Mouse (Mus musculus): ENCODE measurements around the gene Olfr1141. TPM values are rescaled to one million over a fixed set of nuclear protein-coding genes. Genes with fewer than 3 reads are reported as not detected.

Gene Olfr1141
- polyA plus RNA-seq (2012; rRNA removed) = not detected in 2 replicates

DNA sequence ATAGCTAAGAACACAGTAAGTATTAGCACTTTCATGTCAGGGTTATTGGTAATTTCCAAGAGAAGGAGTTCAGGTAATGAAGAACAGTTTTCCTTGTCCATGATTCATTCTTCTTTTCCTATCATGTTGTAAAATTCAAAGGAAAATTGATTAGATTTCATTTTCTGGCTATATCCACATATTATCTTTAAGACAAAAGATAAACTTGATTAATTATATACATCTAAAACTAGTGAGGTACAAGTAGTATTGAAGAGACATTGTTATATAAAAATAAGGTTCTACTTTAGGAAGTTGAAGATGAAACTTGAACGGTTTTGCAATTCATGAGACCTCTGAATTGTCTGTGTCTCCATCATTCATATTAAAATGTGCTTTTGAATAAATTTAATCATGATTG lies at the start of gene Olfr1141:
TSS of gene Olfr1141 (minus strand) at position 101 of the 400 bp plus-strand sequence.
- no peaks in the 10 kb centered on the region for H3K4me1 ChIP-seq (replicated peaks; ENCODE audit: control insufficient read depth, insufficient read depth, low read length)
- no peak within 1 kb of the TSS for H3K27ac ChIP-seq (ENCODE audit: control insufficient read depth, insufficient read depth, low read length)
- no peaks in the 10 kb centered on the region for H3K36me3 ChIP-seq (ENCODE audit: control insufficient read depth, insufficient read depth, low read length)
- no peak for TF ChIP-seq POLR2A (IDR thresholded peaks at IDR 0.05; ENCODE audit: control insufficient read depth, extremely low read depth, insufficient read depth, low read length, poor library complexity)
- TF ChIP-seq CTCF (IDR thresholded peaks at IDR 0.05; ENCODE audit: borderline replicate concordance, control insufficient read depth, extremely low read depth, insufficient read depth, low read length, poor library complexity) = no peak
- WGBS = 82% methylated on average over 1 of the region's 1 CpGs
- no peaks in the 10 kb centered on the region for H3K27me3 ChIP-seq (ENCODE audit: control insufficient read depth, insufficient read depth, low read length)
- DNase-seq = no peak
- H3K4me3 ChIP-seq (ENCODE audit: control insufficient read depth, insufficient read depth, low read length) = no peak within 1 kb of the TSS

GRCm38 (mm10) chr2:87800292-87800691 lies 46.5 kb upstream of the Olfr1141 start, which contains the start of gene Olfr1143:
Gene Olfr1143 (plus strand): TSS chr2:87800592.
- Histone ChIP-seq H3K27ac (ENCODE audit: control insufficient read depth, insufficient read depth, low read length) (no peak within 1 kb of the TSS), H3K4me3 (ENCODE audit: control insufficient read depth, insufficient read depth, low read length) (no peak within 1 kb of the TSS), H3K4me1 (replicated peaks; ENCODE audit: control insufficient read depth, insufficient read depth, low read length) (no peaks in the 10 kb centered on the region), H3K27me3 (ENCODE audit: control insufficient read depth, insufficient read depth, low read length) (no peaks in the 10 kb centered on the region), H3K36me3 (ENCODE audit: control insufficient read depth, insufficient read depth, low read length) (no peaks in the 10 kb centered on the region)
- no peak for TF ChIP-seq CTCF (IDR thresholded peaks at IDR 0.05; ENCODE audit: borderline replicate concordance, control insufficient read depth, extremely low read depth, insufficient read depth, low read length, poor library complexity)
- TF ChIP-seq POLR2A (IDR thresholded peaks at IDR 0.05; ENCODE audit: control insufficient read depth, extremely low read depth, insufficient read depth, low read length, poor library complexity) = no peak
- DNase-seq = no peak

DNA sequence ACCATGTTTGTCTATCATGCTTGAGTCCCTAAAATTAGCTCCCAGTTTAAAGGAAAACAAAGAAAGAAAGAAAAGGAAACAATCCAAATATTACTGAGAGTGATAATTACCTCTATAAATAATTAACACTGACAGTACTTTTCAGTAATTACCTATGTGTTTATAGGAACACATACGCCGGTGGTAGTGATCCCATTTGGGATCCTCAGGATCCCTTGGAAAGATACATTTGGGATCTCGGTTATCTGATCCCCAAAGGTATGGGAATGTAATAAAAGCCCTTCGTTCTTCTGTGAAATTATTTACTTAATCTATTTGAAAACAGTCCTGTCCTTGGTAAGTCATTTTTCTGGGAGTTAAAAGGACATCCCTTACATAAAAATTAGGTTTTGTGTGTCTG lies 25.4 kb upstream of the Olfr1141 start, which contains the start of gene Olfr152:
TSS of gene Olfr152 (plus strand) at position 301 of the 400 bp plus-strand sequence.
- DNase-seq = no peak
- Histone ChIP-seq H3K36me3 (ENCODE audit: control insufficient read depth, insufficient read depth, low read length) (no peaks in the 10 kb centered on the region), H3K27me3 (ENCODE audit: control insufficient read depth, insufficient read depth, low read length) (no peaks in the 10 kb centered on the region), H3K4me3 (ENCODE audit: control insufficient read depth, insufficient read depth, low read length) (no peak within 1 kb of the TSS), H3K27ac (ENCODE audit: control insufficient read depth, insufficient read depth, low read length) (no peak within 1 kb of the TSS), H3K4me1 (replicated peaks; ENCODE audit: control insufficient read depth, insufficient read depth, low read length) (no peaks in the 10 kb centered on the region)
- 86% methylated on average over 4 of the region's 4 CpGs for WGBS
- TF ChIP-seq CTCF (IDR thresholded peaks at IDR 0.05; ENCODE audit: borderline replicate concordance, control insufficient read depth, extremely low read depth, insufficient read depth, low read length, poor library complexity) (no peak), POLR2A (IDR thresholded peaks at IDR 0.05; ENCODE audit: control insufficient read depth, extremely low read depth, insufficient read depth, low read length, poor library complexity) (no peak)

GRCm38 (mm10) chr2:87776143-87776542 lies 22.4 kb upstream of the Olfr1141 start:
- Histone ChIP-seq H3K27me3 (ENCODE audit: control insufficient read depth, insufficient read depth, low read length) (no peaks in the 10 kb centered on the region), H3K4me1 (replicated peaks; ENCODE audit: control insufficient read depth, insufficient read depth, low read length) (no peaks in the 10 kb centered on the region), H3K36me3 (ENCODE audit: control insufficient read depth, insufficient read depth, low read length) (no peaks in the 10 kb centered on the region), H3K27ac (ENCODE audit: control insufficient read depth, insufficient read depth, low read length) (no peak overlapping the region), H3K4me3 (ENCODE audit: control insufficient read depth, insufficient read depth, low read length) (no peak overlapping the region)
- WGBS = 55% methylated on average over 1 of the region's 1 CpGs
- no peak for DNase-seq
- TF ChIP-seq CTCF (IDR thresholded peaks at IDR 0.05; ENCODE audit: borderline replicate concordance, control insufficient read depth, extremely low read depth, insufficient read depth, low read length, poor library complexity) = no peak
- no peak for TF ChIP-seq POLR2A (IDR thresholded peaks at IDR 0.05; ENCODE audit: control insufficient read depth, extremely low read depth, insufficient read depth, low read length, poor library complexity)

DNA sequence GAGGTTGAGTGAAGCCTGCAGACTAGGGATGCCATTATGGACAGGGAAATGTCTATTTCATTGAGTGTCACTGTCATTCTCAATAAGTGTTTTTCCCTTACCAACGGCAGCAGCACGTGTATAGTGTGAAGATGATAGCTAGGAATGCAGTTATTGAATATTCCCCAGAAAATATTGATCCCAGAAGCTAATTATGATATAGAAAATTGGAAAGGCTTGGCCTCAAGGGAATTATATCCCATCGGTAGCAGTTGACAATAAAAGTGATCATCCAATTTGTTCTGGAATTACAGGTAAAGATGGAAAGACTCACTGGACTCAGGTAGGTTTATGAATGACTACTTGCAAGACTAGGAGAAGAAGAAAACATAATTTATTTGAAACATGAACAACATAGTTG lies 10.3 kb downstream of the Olfr1141 start, which contains the start of gene Olfr1140:
TSS of gene Olfr1140 (plus strand) at position 301 of the 400 bp plus-strand sequence.
- H3K27me3 ChIP-seq (ENCODE audit: control insufficient read depth, insufficient read depth, low read length) = no peaks in the 10 kb centered on the region
- no peaks in the 10 kb centered on the region for H3K4me1 ChIP-seq (replicated peaks; ENCODE audit: control insufficient read depth, insufficient read depth, low read length)
- TF ChIP-seq CTCF (IDR thresholded peaks at IDR 0.05; ENCODE audit: borderline replicate concordance, control insufficient read depth, extremely low read depth, insufficient read depth, low read length, poor library complexity) = no peak
- TF ChIP-seq POLR2A (IDR thresholded peaks at IDR 0.05; ENCODE audit: control insufficient read depth, extremely low read depth, insufficient read depth, low read length, poor library complexity) = no peak
- no peak for DNase-seq
- H3K36me3 ChIP-seq (ENCODE audit: control insufficient read depth, insufficient read depth, low read length) = no peaks in the 10 kb centered on the region
- H3K4me3 ChIP-seq (ENCODE audit: control insufficient read depth, insufficient read depth, low read length) = no peak within 1 kb of the TSS
- WGBS = 78% methylated on average over 3 of the region's 3 CpGs
- no peak within 1 kb of the TSS for H3K27ac ChIP-seq (ENCODE audit: control insufficient read depth, insufficient read depth, low read length)

DNA sequence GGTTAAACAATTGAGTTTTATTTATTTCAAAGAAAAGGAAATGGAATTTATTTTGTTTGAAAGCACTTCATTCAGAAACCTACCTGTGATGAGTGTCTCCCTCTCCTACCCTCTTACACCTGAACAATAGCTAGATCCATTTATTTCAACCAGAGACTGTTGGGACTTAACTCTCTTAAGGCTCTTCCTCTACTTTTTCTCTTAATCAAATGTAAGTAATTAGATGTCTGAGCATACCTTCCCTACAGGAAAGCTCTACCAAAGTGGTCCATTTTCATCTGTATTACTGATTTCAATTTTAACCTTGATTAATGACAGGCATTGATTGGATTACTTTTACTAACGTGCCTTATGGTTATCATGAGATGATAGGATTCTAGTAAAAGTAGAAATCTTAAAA lies 13.9 kb downstream of the Olfr1141 start, which contains the start of gene Olfr1138:
TSS of gene Olfr1138 (minus strand) at position 101 of the 400 bp plus-strand sequence.
- Histone ChIP-seq H3K27me3 (ENCODE audit: control insufficient read depth, insufficient read depth, low read length) (no peaks in the 10 kb centered on the region), H3K36me3 (ENCODE audit: control insufficient read depth, insufficient read depth, low read length) (no peaks in the 10 kb centered on the region), H3K4me1 (replicated peaks; ENCODE audit: control insufficient read depth, insufficient read depth, low read length) (no peaks in the 10 kb centered on the region), H3K27ac (ENCODE audit: control insufficient read depth, insufficient read depth, low read length) (no peak within 1 kb of the TSS), H3K4me3 (ENCODE audit: control insufficient read depth, insufficient read depth, low read length) (no peak within 1 kb of the TSS)
- no peak for TF ChIP-seq POLR2A (IDR thresholded peaks at IDR 0.05; ENCODE audit: control insufficient read depth, extremely low read depth, insufficient read depth, low read length, poor library complexity)
- no peak for TF ChIP-seq CTCF (IDR thresholded peaks at IDR 0.05; ENCODE audit: borderline replicate concordance, control insufficient read depth, extremely low read depth, insufficient read depth, low read length, poor library complexity)
- no peak for DNase-seq
- WGBS = 79% methylated on average over 1 of the region's 1 CpGs

- TF ChIP-seq CTCF (IDR thresholded peaks at IDR 0.05; ENCODE audit: borderline replicate concordance, control insufficient read depth, extremely low read depth, insufficient read depth, low read length, poor library complexity) (no peak), POLR2A (IDR thresholded peaks at IDR 0.05; ENCODE audit: control insufficient read depth, extremely low read depth, insufficient read depth, low read length, poor library complexity) (no peak)
- no peak within 1 kb of the TSS for H3K27ac ChIP-seq (ENCODE audit: control insufficient read depth, insufficient read depth, low read length)
- no peak for DNase-seq
- H3K4me3 ChIP-seq (ENCODE audit: control insufficient read depth, insufficient read depth, low read length) = no peak within 1 kb of the TSS
- no peaks in the 10 kb centered on the region for H3K4me1 ChIP-seq (replicated peaks; ENCODE audit: control insufficient read depth, insufficient read depth, low read length)
- no peaks in the 10 kb centered on the region for H3K27me3 ChIP-seq (ENCODE audit: control insufficient read depth, insufficient read depth, low read length)
- H3K36me3 ChIP-seq (ENCODE audit: control insufficient read depth, insufficient read depth, low read length) = no peaks in the 10 kb centered on the region
These were observed 40.7 kb downstream of the Olfr1141 start, which contains the start of gene Olfr1137 for GRCm38 (mm10) chr2:87713079-87713478. Gene Olfr1137 (minus strand): TSS chr2:87713179.

Other genes starting within 250 kb of the Olfr1141 start
- not detected in 2 replicates for gene Pramel6, start 247.4 kb downstream of the Olfr1141 start, polyA plus RNA-seq (2012; rRNA removed)
- gene Olfr153, start 222.2 kb downstream of the Olfr1141 start, polyA plus RNA-seq (2012; rRNA removed) = not detected in 2 replicates
- gene Olfr1128, start 208.4 kb downstream of the Olfr1141 start, polyA plus RNA-seq (2012; rRNA removed) = not detected in 2 replicates
- not detected in 2 replicates for gene Olfr1129, start 180.1 kb downstream of the Olfr1141 start, polyA plus RNA-seq (2012; rRNA removed)
- not detected in 2 replicates for gene Olfr1130, start 147.8 kb downstream of the Olfr1141 start, polyA plus RNA-seq (2012; rRNA removed)
- gene Olfr1131, start 126.9 kb downstream of the Olfr1141 start, polyA plus RNA-seq (2012; rRNA removed) = not detected in 2 replicates
- gene Olfr1132, start 116.5 kb downstream of the Olfr1141 start, polyA plus RNA-seq (2012; rRNA removed) = not detected in 2 replicates
- not detected in 2 replicates for gene Olfr1133, start 106.6 kb downstream of the Olfr1141 start, polyA plus RNA-seq (2012; rRNA removed)
- gene Olfr1134, start 95.5 kb downstream of the Olfr1141 start, polyA plus RNA-seq (2012; rRNA removed) = not detected in 2 replicates
- not detected in 2 replicates for gene Olfr1135, start 80.3 kb downstream of the Olfr1141 start, polyA plus RNA-seq (2012; rRNA removed)
- gene Olfr1136, start 60.0 kb downstream of the Olfr1141 start, polyA plus RNA-seq (2012; rRNA removed) = 0.40 TPM in 1 of 2 replicates, not detected in the other
- gene Olfr1137, start 40.8 kb downstream of the Olfr1141 start, polyA plus RNA-seq (2012; rRNA removed) = not detected in 2 replicates
- gene Olfr1138, start 14.0 kb downstream of the Olfr1141 start, polyA plus RNA-seq (2012; rRNA removed) = not detected in 2 replicates
- gene Olfr1140, start 10.2 kb downstream of the Olfr1141 start, polyA plus RNA-seq (2012; rRNA removed) = not detected in 2 replicates
- gene Olfr152, start 25.5 kb upstream of the Olfr1141 start, polyA plus RNA-seq (2012; rRNA removed) = not detected in 2 replicates
- gene Olfr1143, start 46.6 kb upstream of the Olfr1141 start, polyA plus RNA-seq (2012; rRNA removed) = not detected in 2 replicates
- not detected in 2 replicates for gene Olfr1145, start 55.8 kb upstream of the Olfr1141 start, polyA plus RNA-seq (2012; rRNA removed)
- not detected in 2 replicates for gene Olfr1148, start 76.5 kb upstream of the Olfr1141 start, polyA plus RNA-seq (2012; rRNA removed)
- not detected in 2 replicates for gene Olfr1150-ps1, start 90.0 kb upstream of the Olfr1141 start, polyA plus RNA-seq (2012; rRNA removed)
- not detected in 2 replicates for gene Olfr1151, start 101.9 kb upstream of the Olfr1141 start, polyA plus RNA-seq (2012; rRNA removed)
- not detected in 2 replicates for gene Olfr1152, start 112.5 kb upstream of the Olfr1141 start, polyA plus RNA-seq (2012; rRNA removed)
- not detected in 2 replicates for gene Olfr1153, start 141.0 kb upstream of the Olfr1141 start, polyA plus RNA-seq (2012; rRNA removed)
- gene Olfr1154, start 151.2 kb upstream of the Olfr1141 start, polyA plus RNA-seq (2012; rRNA removed) = not detected in 2 replicates
- gene Olfr1155, start 191.1 kb upstream of the Olfr1141 start, polyA plus RNA-seq (2012; rRNA removed) = not detected in 2 replicates
- gene Olfr1156, start 199.1 kb upstream of the Olfr1141 start, polyA plus RNA-seq (2012; rRNA removed) = not detected in 2 replicates
- not detected in 2 replicates for gene Olfr1157, start 214.3 kb upstream of the Olfr1141 start, polyA plus RNA-seq (2012; rRNA removed)
- gene Olfr74, start 220.7 kb upstream of the Olfr1141 start, polyA plus RNA-seq (2012; rRNA removed) = not detected in 2 replicates
- not detected in 2 replicates for gene Olfr1158, start 236.1 kb upstream of the Olfr1141 start, polyA plus RNA-seq (2012; rRNA removed)

Measured in thymus, adult 2 months (tissue).